Mouse (Mus musculus): ENCODE data around the gene Tiam1.
A peak's percentile ranks its signal among the peaks of the same experiment; 100 is the strongest.
"Not testable (repeated sequence)": the region's sequence is repeated elsewhere in the genome, so short reads cannot be mapped to it uniquely, and the experiment has no call there.

The Tiam1 gene

DNA sequence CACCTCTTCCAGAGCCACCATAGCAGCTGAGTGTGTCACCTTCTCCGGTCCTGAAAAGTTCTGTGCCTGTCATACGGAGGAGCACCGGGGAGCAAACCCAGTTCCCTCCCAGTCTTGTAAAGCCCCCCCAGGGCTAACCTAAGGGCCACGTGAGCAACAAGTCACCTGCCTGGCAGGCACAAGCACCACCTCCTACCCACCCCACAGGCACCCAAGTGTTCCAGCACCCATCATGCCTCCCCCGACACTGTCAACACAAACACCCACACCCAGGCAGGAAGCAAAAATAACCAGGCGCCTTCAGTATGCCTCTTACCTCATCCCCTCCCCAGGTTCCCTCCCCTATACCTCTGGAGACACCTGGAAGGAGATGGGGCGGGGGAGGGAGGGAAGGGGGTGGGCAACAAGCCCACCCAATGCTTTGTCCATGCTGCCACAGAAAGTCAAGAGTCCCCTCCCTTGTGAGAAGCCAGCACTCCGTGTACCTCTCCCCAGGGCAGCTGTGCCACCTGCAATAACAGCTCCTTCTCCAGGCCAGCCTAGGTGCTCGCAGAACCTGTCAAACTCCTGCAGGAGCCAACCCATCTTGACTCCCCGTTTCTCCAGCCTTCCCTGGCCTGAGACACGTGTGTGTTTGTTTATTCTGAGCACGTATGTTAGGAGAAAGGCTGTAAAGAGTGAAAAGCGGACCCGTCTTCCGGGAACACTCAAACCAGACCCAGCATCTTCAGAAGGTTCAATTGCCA is 38.7 kb downstream of the Tiam1 start:
- peak; percentile 7 for DNase-seq

GRCm38 (mm10) chr16:90103726-90104125 is 39.8 kb downstream of the Tiam1 start:
- no peak for DNase-seq

GRCm38 (mm10) chr16:90102596-90102995 is 41.0 kb downstream of the Tiam1 start:
- no peak for DNase-seq

GRCm38 (mm10) chr16:90098191-90098605 is 45.4 kb downstream of the Tiam1 start:
- no peak for DNase-seq

GRCm38 (mm10) chr16:90097769-90098168 is 45.8 kb downstream of the Tiam1 start:
- DNase-seq = no peak

- DNase-seq = no peak
Measured at GRCm38 (mm10) chr16:90096011-90096410, 47.6 kb downstream of the Tiam1 start.

DNA sequence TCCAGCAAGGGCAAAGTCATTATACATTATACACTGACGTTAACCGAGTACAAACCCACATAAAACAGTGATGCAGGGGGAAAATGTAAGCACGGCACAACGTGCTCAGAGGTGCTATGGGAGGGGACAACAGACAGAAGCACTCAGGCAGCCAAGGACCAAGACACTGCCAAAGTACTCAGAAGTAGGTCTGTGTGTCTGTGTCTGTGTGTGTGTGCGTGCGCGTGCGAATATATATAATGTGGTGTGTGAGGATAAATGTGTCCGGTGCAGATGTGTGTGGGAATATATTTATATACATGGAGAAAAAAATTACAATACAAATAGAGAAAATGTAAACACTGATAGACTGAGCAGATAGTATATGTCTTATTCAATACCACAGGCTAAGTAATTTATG is 50.6 kb downstream of the Tiam1 start:
- no peak for DNase-seq

DNA sequence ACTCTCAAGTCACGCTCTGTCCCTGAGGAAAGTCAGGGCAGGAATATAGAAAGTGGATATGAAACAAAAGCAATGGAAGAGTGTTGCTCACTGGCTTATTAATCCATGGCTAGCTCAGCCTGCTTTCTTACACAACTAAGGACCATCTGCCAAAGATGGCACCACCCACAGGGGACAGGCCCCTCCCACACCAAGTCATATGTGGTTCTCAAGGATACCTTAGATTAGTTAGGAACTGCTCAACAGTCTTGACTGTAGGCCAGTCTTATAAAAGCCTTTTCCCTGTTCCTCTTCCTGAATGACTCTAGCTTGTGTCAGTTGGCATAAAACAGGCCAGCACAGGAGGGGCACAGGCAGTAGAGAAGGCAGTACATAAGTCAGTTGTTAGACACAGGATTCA is 51.7 kb downstream of the Tiam1 start:
- no peak for DNase-seq

GRCm38 (mm10) chr16:90091112-90091720 is 52.4 kb downstream of the Tiam1 start:
- no peak for DNase-seq

DNA sequence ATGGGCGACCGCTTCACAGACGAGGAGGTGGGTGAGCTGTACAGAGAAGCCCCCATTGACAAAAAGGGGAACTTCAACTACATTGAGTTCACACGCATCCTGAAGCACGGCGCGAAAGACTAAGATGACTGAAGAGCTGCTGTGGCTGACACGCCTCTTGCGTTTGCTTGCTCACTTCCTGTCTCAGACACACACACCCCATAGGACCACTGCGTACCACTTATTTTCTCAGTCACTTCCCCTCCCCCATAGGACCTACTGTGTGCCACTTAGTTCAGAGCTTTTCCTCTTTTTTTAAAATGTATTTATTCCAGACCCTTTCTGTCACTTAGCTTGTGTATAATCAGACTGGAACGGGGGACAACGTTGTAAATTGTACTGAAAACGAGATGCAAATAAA is 53.2 kb downstream of the Tiam1 start:
- peak; percentile 25 for DNase-seq

- peak; percentile 48 for DNase-seq
Measured at GRCm38 (mm10) chr16:90087256-90087655, 56.3 kb downstream of the Tiam1 start.

DNA sequence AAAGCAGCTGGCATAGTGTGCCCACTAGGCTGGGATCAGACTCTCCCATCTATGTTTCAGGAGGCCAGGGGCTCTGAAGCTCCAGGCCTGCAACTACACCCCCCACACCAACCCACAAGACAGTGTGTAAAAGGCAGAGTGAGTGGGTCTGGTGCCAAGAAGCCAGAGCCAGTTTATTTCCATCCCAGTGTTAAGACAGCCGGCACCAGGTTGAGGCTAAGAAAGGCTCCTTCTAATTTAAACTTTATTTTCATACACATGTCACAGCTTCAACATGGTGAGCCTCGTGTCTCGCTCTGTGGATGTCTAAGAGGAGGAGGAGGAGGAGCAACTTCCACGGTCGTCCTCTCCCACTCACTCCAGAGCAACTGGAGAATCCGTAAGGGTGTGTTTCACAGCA is 57.5 kb downstream of the Tiam1 start:
- no peak for DNase-seq

DNA sequence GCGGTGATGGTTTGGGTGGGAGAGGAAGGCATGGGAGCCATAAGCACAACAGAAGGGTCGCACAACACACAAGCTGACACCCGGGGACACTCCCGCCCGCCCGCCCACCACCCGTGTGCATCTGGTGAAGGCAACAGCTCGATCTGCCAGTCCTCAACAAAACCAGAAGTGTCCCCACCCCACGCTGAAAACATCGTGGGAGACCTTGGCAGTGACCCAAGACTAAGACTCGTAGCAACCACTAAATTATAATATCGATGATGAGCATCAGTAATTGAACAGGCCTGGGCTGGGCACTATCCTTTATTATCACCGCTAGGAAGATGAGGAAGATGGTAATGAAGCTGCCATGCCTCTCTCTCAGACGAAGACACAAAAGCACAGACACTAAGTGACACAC is 58.0 kb downstream of the Tiam1 start:
- no peak for DNase-seq

DNA sequence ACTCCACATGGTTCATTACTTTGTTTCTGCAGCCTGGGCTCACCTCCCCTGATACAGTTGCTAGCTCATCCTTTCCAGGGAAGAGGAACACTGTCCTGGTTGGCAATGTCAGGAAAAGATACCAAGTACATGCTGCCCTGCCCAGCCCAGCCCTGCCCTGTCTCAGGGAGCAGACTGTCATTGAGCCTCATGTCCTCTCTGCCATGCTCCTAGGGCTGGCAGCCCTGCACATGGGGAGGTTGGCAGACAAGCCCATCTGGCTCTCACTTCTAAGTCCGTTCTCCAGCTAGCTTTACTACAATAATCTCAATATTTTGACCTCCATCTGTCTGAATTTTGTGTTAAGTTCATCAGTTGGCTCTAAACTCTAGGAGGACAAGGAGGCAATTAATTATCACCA is 62.4 kb downstream of the Tiam1 start:
- no peak for DNase-seq

DNA sequence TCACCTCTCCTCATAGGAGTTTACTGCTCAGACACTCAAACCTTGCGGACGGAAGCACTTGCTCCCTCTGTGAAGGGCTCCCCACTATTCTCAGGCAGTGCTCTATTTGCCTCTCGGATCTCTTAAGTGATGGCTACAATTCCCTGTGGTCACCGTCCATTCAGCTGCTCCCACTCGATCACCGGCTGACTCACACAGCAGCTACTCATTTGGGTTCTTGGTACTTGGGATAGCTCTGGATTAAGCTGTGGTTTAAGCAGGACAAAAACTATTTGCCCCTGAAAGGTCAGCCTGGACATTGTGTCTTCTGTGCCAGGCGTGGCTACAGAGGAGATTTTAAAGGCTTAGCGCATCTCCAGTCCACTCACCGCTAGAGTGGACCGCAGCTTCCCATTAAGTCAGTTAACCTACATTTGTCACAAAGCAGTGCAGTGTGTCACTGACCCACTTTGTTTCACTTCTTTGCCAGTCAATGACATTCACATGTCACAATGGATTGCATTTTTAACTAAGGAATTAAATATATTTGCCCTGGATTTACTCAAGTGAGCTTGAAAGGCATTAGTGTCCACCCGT is 64.7 kb downstream of the Tiam1 start:
- no peak for DNase-seq

GRCm38 (mm10) chr16:90073510-90073909 is 70.1 kb downstream of the Tiam1 start:
- no peak for DNase-seq

DNA sequence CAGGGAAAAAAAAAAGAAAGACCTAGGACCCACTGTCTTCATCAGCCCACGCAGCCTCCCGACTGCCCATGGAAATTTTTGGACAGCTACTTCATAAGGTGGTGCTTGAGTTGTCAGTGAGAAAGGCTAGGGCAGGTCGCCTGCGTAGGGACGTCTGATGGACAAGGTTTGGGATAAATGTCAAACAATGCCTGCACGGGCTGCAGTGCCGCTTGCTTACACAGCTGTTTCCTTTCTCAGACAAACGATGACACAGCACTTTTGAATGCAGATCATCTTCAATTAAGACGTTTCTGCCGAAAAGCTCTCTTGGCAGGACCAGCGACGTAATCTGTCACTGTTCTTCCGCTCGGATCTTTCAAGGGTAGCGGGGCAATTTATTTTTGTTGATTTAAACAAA is 70.9 kb downstream of the Tiam1 start:
- DNase-seq = peak; percentile 23

DNA sequence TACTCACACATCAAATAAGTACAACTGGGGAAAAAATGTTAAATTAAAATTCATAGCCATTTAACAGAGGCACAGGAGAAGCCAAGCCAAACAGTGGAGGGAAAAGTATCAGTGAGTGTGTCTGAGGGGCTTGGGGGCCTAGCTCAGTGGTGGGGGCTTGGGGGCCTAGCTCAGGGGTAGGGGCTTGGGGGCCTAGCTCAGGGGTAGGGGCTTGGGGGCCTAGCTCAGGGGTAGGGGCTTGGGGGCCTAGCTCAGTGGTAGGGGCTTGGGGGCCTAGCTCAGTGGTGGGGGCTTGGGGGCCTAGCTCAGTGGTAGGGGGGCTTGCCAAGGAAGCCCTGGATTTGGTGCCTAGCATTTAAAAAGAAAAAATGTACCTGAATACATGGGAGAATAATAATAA is 72.4 kb downstream of the Tiam1 start:
- not testable (repeated sequence) for DNase-seq

DNA sequence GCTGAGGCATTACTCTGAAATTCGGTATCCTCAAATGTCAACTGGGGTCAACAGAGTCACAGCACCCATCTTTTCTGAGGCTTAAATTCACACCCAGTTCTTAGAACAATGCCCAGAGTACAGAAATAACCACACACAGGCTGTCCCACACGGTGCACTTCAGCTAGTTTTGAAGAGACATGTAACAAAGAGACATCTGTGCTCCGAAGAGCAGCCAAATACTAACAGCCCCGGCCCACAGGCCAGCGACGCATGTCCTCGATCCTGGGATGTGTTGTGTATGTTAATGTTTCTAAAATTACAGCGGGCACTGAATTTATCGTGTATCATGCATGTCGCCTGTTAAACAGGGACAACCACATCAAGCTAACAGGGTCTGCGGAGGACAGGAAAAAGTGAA is 73.5 kb downstream of the Tiam1 start:
- no peak for DNase-seq

- DNase-seq = no peak
Measured at GRCm38 (mm10) chr16:90069197-90069596, 74.4 kb downstream of the Tiam1 start.

- DNase-seq = no peak
Measured at GRCm38 (mm10) chr16:90052905-90053519, 90.6 kb downstream of the Tiam1 start.

- DNase-seq = no peak
Measured at GRCm38 (mm10) chr16:90052409-90052808, 91.2 kb downstream of the Tiam1 start.

GRCm38 (mm10) chr16:90051051-90051450 is 92.5 kb downstream of the Tiam1 start:
- no peak for DNase-seq

DNA sequence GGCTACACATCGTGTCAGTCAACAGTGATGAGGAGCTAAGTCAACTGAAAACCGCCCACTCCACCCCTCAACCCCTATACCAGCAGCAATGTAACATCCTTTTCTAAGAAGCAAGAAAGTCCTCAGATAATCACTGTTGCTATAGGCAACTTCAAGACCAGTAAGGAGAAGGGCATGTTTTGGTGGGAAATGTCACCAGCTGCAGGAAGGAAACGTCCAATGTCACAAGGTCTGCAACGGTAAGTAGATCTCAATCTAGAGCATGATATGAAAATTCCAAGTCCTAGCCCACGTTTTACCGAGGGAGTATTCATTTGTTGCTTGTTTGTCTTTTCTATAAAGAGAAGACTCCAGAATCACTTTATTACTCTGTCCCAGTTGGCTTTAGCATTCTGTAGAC is 95.7 kb downstream of the Tiam1 start:
- no peak for DNase-seq
